Mouse (Mus musculus) heart, postnatal 0 days (tissue): Measurements from ENCODE around the gene Npy.

ENCODE experiments used
- CTCF ChIP-seq: IDR thresholded peaks from 2 replicates; pipeline ENCODE4 v1.5.1; 2016; ENCODE audit warnings: antibody characterized with exemption, control low read depth, low read depth
- EP300 ChIP-seq: IDR thresholded peaks from 2 replicates; pipeline ENCODE4 v1.6.1; 2016; ENCODE audit warnings: antibody characterized with exemption, low read depth

DNA sequence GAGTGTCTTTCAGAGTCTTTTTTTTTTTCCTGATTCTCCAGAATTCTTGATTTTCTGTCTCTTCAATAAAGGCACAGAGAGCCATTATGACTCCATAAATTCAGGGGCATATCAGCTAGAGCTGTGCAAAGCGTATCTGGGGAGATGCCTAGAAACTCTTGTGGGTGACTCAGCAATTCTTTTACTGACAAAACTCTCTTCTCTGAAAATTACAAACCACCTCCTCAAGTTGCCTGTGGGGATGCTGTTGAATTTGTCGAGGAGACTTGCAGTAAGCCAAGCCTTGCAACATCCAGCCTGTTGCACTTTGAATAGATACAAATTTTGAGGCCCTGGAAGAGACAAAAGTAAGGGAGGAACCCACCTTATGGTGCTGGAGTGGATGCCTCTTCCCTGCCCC lies 34.3 kb downstream of the Npy start:
- TF ChIP-seq CTCF (no peak), EP300 (no peak)
